Mouse (Mus musculus) lung, postnatal 0 days (tissue): Measurements from ENCODE around the gene Rab23.

Source experiments
- CTCF ChIP-seq: IDR thresholded peaks from 2 replicates; pipeline ENCODE4 v1.5.1; 2016; ENCODE audit warnings: antibody characterized with exemption, mild to moderate bottlenecking
- EP300 ChIP-seq: IDR thresholded peaks from 2 replicates; pipeline ENCODE4 v1.6.1; 2016; ENCODE audit warnings: antibody characterized with exemption, mild to moderate bottlenecking, control low read depth

DNA sequence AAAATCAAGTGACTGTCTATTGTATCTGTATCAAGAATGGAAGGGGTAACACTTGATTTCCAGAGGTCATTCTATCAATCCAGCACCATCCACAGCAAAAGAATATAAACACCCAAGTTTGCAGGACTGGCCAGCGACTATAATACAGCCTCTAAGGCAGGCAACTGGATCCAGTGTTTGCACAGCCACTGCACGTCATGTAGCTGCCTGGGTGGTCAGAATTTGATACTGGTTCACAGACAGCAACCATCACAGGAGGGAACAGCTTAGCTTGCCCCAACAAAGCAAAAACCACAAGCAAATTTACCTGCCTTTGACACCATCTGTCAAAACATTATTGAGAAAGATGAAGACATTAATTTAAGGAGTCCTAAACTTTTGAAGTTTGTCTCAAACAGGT, 44.1 kb downstream of the Rab23 start:
- TF ChIP-seq CTCF (no peak), EP300 (no peak)
